Mouse (Mus musculus) thymus, adult 2 months (tissue): ENCODE results near the gene Nos3.

ENCODE experiments used
- CTCF ChIP-seq: fragments of 200-500 bp; IDR thresholded peaks from 2 replicates; pipeline ENCODE4 v1.5.1; 2012; ENCODE audit warnings: mild to moderate bottlenecking, control low read depth, low read length, moderate library complexity, borderline replicate concordance; ENCODE audit not compliant: control insufficient read depth, poor library complexity, insufficient read depth; ENCODE audit errors: extremely low read depth
- POLR2A ChIP-seq: fragments of 200-500 bp; IDR thresholded peaks from 2 replicates; pipeline ENCODE4 v1.6.1; 2012; ENCODE audit warnings: mild to moderate bottlenecking, low read length, control low read depth, moderate library complexity; ENCODE audit not compliant: control insufficient read depth, poor library complexity, insufficient read depth; ENCODE audit errors: extremely low read depth

DNA sequence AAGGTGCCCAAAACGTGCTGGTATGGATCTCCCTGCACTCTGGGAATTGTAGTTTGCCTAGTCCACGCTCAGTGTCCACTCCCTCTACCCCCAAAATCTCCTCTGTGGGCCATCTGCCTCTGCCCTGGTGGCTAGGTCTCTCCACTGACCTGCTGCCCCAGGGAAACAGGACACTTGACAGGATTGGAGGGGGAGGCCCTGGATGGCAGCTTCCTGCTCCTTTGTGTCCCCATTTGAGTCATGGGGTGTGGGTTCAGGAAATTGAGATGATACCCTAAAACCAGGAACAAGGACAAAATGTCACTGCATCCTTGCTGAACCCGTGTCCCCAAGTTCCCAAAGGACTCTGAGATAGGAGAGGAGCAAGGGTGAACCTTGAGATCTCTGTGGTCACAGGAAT is 549 bp upstream of the Nos3 start:
- TF ChIP-seq CTCF (no peak), POLR2A (no peak)
